Mouse (Mus musculus) C2C12 (cell line): ENCODE measurements around the gene Ap1ar. TPM values are rescaled to one million over a fixed set of nuclear protein-coding genes. Genes with fewer than 3 reads are reported as not detected.

Source experiments
- H3K27me3 ChIP-seq: one replicate; pipeline ENCODE4 v1.6.1; 2011; ENCODE audit not compliant: control insufficient read depth, insufficient read depth, insufficient read length
- H3K36me3 ChIP-seq: one replicate; pipeline ENCODE4 v1.6.1; 2011; ENCODE audit not compliant: control insufficient read depth, insufficient read depth
- H3K4me3 ChIP-seq: one replicate; pipeline ENCODE4 v1.5.1; 2011; ENCODE audit warnings: mild to moderate bottlenecking, control low read depth; ENCODE audit not compliant: poor library complexity, insufficient read depth, severe bottlenecking
- H3K79me2 ChIP-seq: one replicate; pipeline ENCODE4 v1.6.1; 2011; ENCODE audit not compliant: control insufficient read depth, insufficient read depth
- H3K79me3 ChIP-seq: one replicate; pipeline ENCODE4 v1.6.1; 2011; ENCODE audit warnings: low read depth, control low read depth
- H3ac ChIP-seq: one replicate; pipeline ENCODE3; 2011; ENCODE audit warnings: low read depth; ENCODE audit not compliant: control insufficient read depth, insufficient read length
- CEBPB ChIP-seq: IDR thresholded peaks from one replicate; pipeline ENCODE4 v1.6.1; 2011; ENCODE audit warnings: low read depth, mild to moderate bottlenecking, control low read depth, moderate library complexity
- CTCF ChIP-seq: IDR thresholded peaks from one replicate; pipeline ENCODE4 v1.5.1; 2011; ENCODE audit not compliant: control insufficient read depth, insufficient read depth, insufficient read length
- FOSL1 ChIP-seq: IDR thresholded peaks from one replicate; pipeline ENCODE4 v1.8.0; 2011; ENCODE audit warnings: mild to moderate bottlenecking, low read length; ENCODE audit not compliant: poor library complexity, insufficient read depth, severe bottlenecking
- MAX ChIP-seq: IDR thresholded peaks from one replicate; pipeline ENCODE4 v1.6.1; 2011; ENCODE audit warnings: mild to moderate bottlenecking, control low read depth
- MYOD1 ChIP-seq: IDR thresholded peaks from one replicate; pipeline ENCODE4 v1.6.1; 2011; ENCODE audit warnings: low read depth; ENCODE audit not compliant: control insufficient read depth, insufficient read length
- MYOG ChIP-seq: IDR thresholded peaks from one replicate; pipeline ENCODE4 v1.6.1; 2011; ENCODE audit not compliant: control insufficient read depth, insufficient read length; ENCODE audit errors: extremely low read depth
- USF1 ChIP-seq: IDR thresholded peaks from one replicate; pipeline ENCODE4 v1.6.1; 2011; ENCODE audit warnings: low read depth, mild to moderate bottlenecking, control low read depth, moderate library complexity
- polyA plus RNA-seq: library from polyadenylated mRNA; unstranded; fragments of >200 nt; fragmentation: generic; extraction: Trizol; gene quantifications from one replicate; pipeline ENCODE4 v1.2.1, GENCODE M21; 2012; ENCODE audit warnings: missing spikeins

Ap1ar gene
- polyA plus RNA-seq, 1 experiment = 13.0 TPM

- no peaks in the 10 kb centered on the region for H3K79me2 ChIP-seq
- peaks cover 36% of the 10 kb centered on the region for H3K36me3 ChIP-seq
- TF ChIP-seq USF1 = no peak
- no peak for TF ChIP-seq FOSL1
- no peak for TF ChIP-seq CTCF
- TF ChIP-seq CEBPB = no peak
- TF ChIP-seq MYOG = no peak
- no peak for TF ChIP-seq MYOD1
- no peak for TF ChIP-seq MAX
- no peaks in the 10 kb centered on the region for H3K79me3 ChIP-seq
- no peak overlapping the region for H3ac ChIP-seq
- no peak overlapping the region for H3K4me3 ChIP-seq
- no peaks in the 10 kb centered on the region for H3K27me3 ChIP-seq
Measured at GRCm38 (mm10) chr3:127805071-127805470, 32.3 kb downstream of the Ap1ar start.

DNA sequence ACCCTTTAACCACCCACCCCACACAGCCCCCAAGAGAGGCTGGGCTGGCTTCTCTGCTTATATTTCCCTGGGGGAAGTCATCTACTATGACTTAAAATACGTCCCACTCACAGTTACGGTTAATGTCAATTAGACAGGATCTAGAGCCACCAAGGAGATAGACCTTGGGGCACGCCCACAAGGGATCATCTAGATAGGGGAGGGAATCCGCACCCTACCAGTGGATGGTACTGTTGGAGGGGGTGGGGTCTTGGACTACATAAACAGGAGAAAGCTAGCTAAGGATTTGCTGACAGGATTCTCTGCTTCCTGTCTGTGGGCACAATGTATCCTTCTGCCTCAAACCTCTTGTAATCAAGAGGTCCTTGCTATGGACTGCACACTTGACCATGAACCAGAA lies 32.9 kb downstream of the Ap1ar start:
- Histone ChIP-seq H3K79me2 (no peaks in the 10 kb centered on the region), H3K79me3 (no peaks in the 10 kb centered on the region), H3K27me3 (no peaks in the 10 kb centered on the region), H3K4me3 (no peak overlapping the region), H3ac (no peak overlapping the region), H3K36me3 (peaks cover 31% of the 10 kb centered on the region)
- no peak for TF ChIP-seq CTCF
- TF ChIP-seq MYOG = no peak
- no peak for TF ChIP-seq MYOD1
- no peak for TF ChIP-seq USF1
- TF ChIP-seq MAX = no peak
- TF ChIP-seq CEBPB = no peak
- TF ChIP-seq FOSL1 = no peak

GRCm38 (mm10) chr3:127802814-127803213 lies 34.5 kb downstream of the Ap1ar start:
- Histone ChIP-seq H3K36me3 (peaks cover 16% of the 10 kb centered on the region), H3ac (no peak overlapping the region), H3K27me3 (no peaks in the 10 kb centered on the region), H3K79me2 (no peaks in the 10 kb centered on the region), H3K4me3 (no peak overlapping the region), H3K79me3 (no peaks in the 10 kb centered on the region)
- TF ChIP-seq USF1 (no peak), MYOG (no peak), CEBPB (no peak), CTCF (no peak), MYOD1 (no peak), MAX (no peak), FOSL1 (no peak)

GRCm38 (mm10) chr3:127801162-127801561 lies 36.2 kb downstream of the Ap1ar start:
- no peak overlapping the region for H3K4me3 ChIP-seq
- no peak overlapping the region for H3ac ChIP-seq
- no peaks in the 10 kb centered on the region for H3K79me2 ChIP-seq
- H3K27me3 ChIP-seq = no peaks in the 10 kb centered on the region
- H3K79me3 ChIP-seq = no peaks in the 10 kb centered on the region
- no peak for TF ChIP-seq MYOG
- TF ChIP-seq FOSL1 = no peak
- TF ChIP-seq USF1 = no peak
- TF ChIP-seq CTCF = no peak
- no peak for TF ChIP-seq MYOD1
- no peak for TF ChIP-seq CEBPB
- TF ChIP-seq MAX = no peak
- peaks cover 2% of the 10 kb centered on the region for H3K36me3 ChIP-seq

- TF ChIP-seq CEBPB (no peak), CTCF (no peak), USF1 (no peak), MYOD1 (no peak), FOSL1 (no peak), MAX (no peak), MYOG (no peak)
- H3K36me3 ChIP-seq = no peaks in the 10 kb centered on the region
- H3K4me3 ChIP-seq = no peak overlapping the region
- H3K79me2 ChIP-seq = no peaks in the 10 kb centered on the region
- H3ac ChIP-seq = no peak overlapping the region
- no peaks in the 10 kb centered on the region for H3K27me3 ChIP-seq
- H3K79me3 ChIP-seq = no peaks in the 10 kb centered on the region
Measured at GRCm38 (mm10) chr3:127796271-127796670, 41.1 kb downstream of the Ap1ar start.

DNA sequence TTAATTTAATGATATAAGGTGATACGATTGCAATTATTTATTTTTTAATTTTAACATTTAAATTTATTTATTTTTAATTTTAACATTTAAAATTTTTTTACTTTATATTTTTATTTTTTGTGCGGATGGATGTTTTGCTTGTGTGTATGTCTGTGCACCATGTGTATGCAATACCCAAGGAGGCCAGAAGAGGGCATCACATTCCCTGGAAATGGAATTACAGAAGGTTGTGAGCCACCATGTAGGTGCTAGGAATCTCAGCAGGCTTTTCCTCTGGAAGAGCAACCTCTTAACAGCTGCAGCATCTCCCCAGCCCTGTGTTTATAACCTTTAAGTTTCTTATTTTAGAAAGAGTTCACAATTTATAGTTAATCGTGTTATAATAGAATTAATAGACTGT lies 41.6 kb downstream of the Ap1ar start:
- no peaks in the 10 kb centered on the region for H3K79me3 ChIP-seq
- TF ChIP-seq CEBPB (no peak), USF1 (no peak), MYOD1 (no peak), FOSL1 (no peak), MYOG (no peak), MAX (no peak), CTCF (no peak)
- H3K4me3 ChIP-seq = no peak overlapping the region
- H3ac ChIP-seq = no peak overlapping the region
- H3K36me3 ChIP-seq = no peaks in the 10 kb centered on the region
- H3K27me3 ChIP-seq = no peaks in the 10 kb centered on the region
- H3K79me2 ChIP-seq = no peaks in the 10 kb centered on the region
